Mouse (Mus musculus) brain, adult 2 months (tissue): ENCODE results near the gene Tbc1d24.
"Not testable (repeated sequence)": the region's sequence is repeated elsewhere in the genome, so short reads cannot be mapped to it uniquely, and the experiment has no call there.

ENCODE experiments used
- DNase-seq: peaks from one replicate; pipeline ENCODE4 v3.0.0; 2011; ENCODE audit warnings: low read depth, low spot score

Gene Tbc1d24

DNA sequence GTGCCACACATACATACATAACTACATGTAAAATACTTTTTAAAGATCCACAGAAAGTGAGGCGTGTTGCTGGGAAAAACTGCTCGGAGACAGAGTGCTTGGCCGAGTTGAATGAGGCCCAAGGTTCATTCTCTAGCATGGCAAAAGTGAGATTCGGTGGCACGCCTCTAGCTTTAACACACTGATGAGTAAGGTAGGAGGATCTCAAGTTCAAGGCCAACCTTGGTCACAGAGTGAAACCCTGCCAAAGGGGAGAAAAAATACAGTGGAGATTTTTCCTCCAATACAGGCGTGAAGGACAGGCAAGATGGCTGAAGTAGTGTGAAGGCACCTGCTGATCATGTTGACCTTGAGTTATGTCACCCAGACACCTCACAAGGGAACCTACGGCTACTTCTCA, 55.9 kb downstream of the Tbc1d24 start:
- no peak for DNase-seq

DNA sequence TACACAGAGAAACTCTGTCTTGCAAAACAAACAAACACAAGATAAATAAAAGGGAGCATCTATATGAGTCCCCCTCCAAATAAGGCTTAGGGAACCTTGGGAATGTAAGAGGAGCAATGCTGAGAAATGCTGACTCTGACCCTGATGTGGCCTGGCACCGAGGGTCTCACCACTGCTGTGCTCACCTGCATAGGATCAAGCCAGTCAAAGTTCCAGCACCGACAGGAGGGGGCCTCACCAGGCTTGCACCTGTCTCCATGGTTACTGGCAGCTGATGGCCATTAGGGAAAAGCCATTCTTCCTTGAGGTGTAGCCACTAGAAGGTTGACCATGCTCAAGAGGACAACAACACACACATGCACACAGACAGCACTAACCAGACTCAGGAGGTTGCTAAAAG, 62.5 kb downstream of the Tbc1d24 start:
- no peak for DNase-seq

- peak; percentile 99 for DNase-seq
Measured at GRCm38 (mm10) chr17:24141425-24141920, 63.9 kb downstream of the Tbc1d24 start.

DNA sequence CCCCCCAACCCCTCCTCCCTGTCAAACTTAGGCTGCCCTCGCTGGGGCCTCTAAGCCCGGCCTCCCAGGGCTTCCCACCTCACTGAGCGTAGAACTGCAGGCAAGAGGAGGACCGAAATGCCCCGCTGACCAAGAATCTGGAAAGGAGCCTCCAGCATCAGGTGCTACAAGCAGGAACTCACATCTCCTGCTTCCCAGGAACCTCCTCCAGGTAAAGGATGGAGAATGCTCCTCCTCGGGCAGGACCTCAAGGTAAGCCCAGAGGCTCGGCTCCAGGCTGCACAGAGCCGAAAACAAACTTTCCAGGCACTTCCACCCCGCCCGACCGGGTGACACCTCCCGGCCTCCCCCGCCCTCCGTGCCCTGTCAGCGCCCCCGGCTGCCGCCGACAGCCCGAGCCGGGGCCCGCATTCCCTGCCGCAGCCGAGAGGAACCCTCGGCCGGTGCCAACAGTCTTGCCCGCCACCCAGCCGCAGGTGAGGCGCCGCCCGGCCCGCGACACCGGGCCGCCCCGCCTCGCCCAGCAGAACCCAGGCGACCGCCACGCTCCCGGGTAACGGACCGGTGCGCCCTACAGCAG, 64.4 kb downstream of the Tbc1d24 start:
- DNase-seq: peak; percentile 30

DNA sequence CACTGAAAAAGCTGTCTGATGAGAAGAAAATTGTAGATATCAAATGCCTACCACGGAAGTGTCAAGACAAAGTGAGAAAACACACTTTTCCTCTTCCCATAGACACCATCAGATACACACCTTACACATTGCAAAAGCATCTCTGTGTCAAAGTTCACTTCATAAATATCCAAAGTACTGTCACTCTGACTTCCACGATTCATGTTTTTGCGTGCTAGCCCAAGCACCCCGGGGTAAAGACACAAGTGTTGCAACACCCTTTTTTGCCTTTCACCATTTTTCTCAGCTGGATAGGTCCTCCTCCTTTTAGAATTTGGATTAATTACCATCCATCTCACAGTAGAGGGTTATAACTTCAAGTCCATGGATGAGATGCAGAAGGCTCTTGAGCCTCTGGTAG, 65.4 kb downstream of the Tbc1d24 start:
- no peak for DNase-seq

GRCm38 (mm10) chr17:24139256-24139655, 66.1 kb downstream of the Tbc1d24 start:
- DNase-seq: no peak

DNA sequence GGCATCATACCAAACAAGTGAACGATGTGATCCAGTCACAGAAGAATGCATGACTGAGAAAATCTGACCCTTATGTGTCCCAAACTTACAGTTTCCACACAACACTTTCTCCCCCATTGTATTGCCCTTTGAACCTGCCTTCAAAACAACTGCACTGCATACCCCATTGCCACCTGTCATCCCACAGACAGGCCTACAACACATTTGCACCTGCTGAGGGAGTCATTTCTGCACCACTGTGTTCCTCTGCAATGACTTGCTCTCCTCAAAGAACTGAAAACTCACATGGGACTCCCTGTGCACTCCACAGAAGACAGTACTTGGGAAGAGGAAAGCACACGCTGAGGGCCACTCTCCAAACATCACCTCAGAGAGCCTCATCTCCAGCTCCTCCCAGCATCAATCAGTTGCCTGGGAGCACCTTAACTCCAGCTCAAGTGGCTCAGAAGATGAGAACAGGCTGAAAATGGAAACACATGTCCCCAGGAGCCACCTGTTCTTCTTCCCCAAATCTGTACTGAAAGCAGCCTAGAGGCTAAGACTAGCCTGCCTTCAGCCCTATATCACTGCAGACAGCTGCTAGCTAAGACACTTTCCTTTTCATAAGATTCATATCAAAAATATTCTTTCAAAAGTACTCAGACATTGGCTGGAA, 68.0 kb downstream of the Tbc1d24 start:
- peak; percentile 24 for DNase-seq

GRCm38 (mm10) chr17:24134062-24134461, 71.3 kb downstream of the Tbc1d24 start:
- no peak for DNase-seq

DNA sequence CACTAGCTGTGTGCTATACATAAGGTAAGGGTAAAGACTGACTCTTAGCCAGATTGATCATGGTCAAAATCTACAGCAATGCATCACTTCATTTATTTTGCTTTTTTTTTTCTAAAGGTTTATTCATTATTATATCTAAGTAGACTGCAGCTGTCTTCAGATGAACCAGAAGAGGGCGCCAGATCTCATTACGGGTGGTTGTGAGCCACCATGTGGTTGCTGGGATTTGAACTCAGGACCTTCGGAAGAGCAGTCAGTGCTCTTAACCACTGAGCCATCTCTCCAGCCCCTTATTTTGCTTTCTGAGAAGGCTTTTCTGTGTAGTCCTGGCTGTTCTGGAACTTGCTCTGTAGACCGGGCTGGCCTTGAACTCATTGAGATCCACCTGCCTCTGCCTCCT, 72.4 kb downstream of the Tbc1d24 start:
- DNase-seq: not testable (repeated sequence)

DNA sequence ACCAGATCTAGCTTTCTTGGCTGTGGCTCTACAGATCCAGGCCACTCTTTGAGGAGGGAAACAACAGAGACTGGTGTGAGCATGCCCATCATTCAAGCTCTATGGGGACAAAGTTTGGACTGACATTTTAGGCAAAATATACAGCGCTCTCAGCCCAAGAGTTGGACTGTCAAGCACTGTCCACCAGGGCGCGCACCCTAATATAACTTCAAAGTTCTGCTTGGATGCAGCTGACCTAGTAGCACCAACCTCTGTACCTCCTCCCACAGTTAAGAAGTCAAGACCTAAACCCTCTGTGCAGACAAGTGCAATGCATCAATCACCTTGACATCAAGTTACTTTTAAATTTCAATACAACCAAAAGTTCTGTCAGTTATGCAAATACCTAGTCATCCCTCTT, 73.8 kb downstream of the Tbc1d24 start:
- no peak for DNase-seq

GRCm38 (mm10) chr17:24129246-24129645, 76.1 kb downstream of the Tbc1d24 start:
- not testable (repeated sequence) for DNase-seq

DNA sequence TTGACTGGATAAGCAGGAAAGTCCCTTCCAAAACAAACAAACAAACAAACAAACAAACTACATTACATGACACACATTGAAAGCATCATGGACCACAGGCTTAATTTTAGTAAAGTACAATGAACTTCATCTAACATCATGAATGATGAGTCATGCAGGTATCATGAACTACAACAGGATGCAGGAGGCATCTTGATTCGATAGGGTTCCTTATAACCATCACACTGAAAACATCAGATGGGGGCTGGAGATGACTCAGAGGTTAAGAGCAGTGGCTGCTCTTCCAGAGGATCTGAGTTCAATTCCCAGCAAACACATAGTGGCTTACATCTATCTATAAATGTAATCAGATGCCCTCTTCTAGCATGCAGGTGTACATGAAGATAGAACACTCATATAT, 77.8 kb downstream of the Tbc1d24 start:
- no peak for DNase-seq

DNA sequence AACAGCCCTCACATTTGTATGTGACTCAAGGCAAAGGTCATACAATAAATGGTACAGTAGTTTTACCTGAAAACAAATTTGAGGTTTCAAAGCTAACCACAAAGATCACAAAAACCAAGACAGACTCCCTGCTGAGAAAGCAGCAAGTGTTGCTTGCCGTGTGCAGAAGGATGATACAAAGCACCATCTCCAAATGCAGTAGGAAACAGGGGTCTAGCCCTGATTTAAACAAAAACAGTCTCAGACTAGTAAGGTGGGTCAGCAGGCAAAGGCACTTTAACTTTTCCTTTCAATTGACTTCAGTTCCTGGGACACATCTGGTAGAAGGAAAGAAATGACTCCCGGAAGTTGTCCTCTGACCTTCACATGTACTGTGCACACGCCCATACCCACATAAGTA, 78.6 kb downstream of the Tbc1d24 start:
- no peak for DNase-seq
